Mouse (Mus musculus) lung, adult 2 months (tissue): Measurements from ENCODE around the gene Cfap46. TPM values are rescaled to one million over a fixed set of nuclear protein-coding genes. Genes with fewer than 3 reads are reported as not detected.
A peak's percentile ranks its signal among the peaks of the same experiment; 100 is the strongest.

Experiments
- DNase-seq: peaks from one replicate; pipeline ENCODE4 v3.0.0; 2022
- H3K4me1 ChIP-seq: fragments of 200-500 bp; 2 replicates; pipeline ENCODE4 v1.6.1; 2011; ENCODE audit warnings: low read length; ENCODE audit not compliant: control insufficient read depth, insufficient read depth
- H3K4me3 ChIP-seq: fragments of 200-500 bp; replicated peaks from 2 replicates; pipeline ENCODE3; 2011; ENCODE audit warnings: low read depth, mild to moderate bottlenecking, control low read depth, low read length; ENCODE audit errors: extremely low read depth
- CTCF ChIP-seq: fragments of 200-500 bp; IDR thresholded peaks from 2 replicates; pipeline ENCODE4 v1.5.1; 2011; ENCODE audit warnings: mild to moderate bottlenecking, low read length, control low read depth; ENCODE audit not compliant: insufficient read depth
- POLR2A ChIP-seq: fragments of 200-500 bp; IDR thresholded peaks from 2 replicates; pipeline ENCODE4 v1.6.1; 2011; ENCODE audit warnings: low read depth, mild to moderate bottlenecking, control low read depth, low read length, borderline replicate concordance; ENCODE audit errors: extremely low read depth
- WGBS: fragments of 180-500 bp; shearing (Covaris S2); methylation state at CpG from one replicate; pipeline ENCODE4 v1.1.7; 2018; 5-methylcytosine and 5-hydroxymethylcytosine counted together
- polyA plus RNA-seq: library from polyadenylated mRNA; depleted of rRNA; stranded (reverse); fragments of >200 nt; gene quantifications from 2 replicates; pipeline ENCODE4 v1.2.3, GENCODE M21; 2012

Gene Cfap46
- polyA plus RNA-seq, 1 experiment = 13.5 TPM

GRCm38 (mm10) chr7:139595862-139596261 is 87.8 kb downstream of the Cfap46 start:
- WGBS = 51% methylated on average over 6 of the region's 6 CpGs
- Histone ChIP-seq H3K4me3 (no peak overlapping the region), H3K4me1 (no peaks in the 10 kb centered on the region)
- TF ChIP-seq CTCF = no peak
- no peak for TF ChIP-seq POLR2A
- no peak for DNase-seq

- DNase-seq = no peak
- WGBS = 69% methylated on average over 6 of the region's 6 CpGs
- Histone ChIP-seq H3K4me3 (no peak overlapping the region), H3K4me1 (no peaks in the 10 kb centered on the region)
- no peak for TF ChIP-seq CTCF
- TF ChIP-seq POLR2A = no peak
Measured at GRCm38 (mm10) chr7:139595311-139595710, 88.3 kb downstream of the Cfap46 start.

GRCm38 (mm10) chr7:139591311-139591710 is 92.3 kb downstream of the Cfap46 start:
- 89% methylated on average over 5 of the region's 5 CpGs for WGBS
- TF ChIP-seq POLR2A = no peak
- no peak for TF ChIP-seq CTCF
- H3K4me3 ChIP-seq = no peak overlapping the region
- no peak for DNase-seq
- no peaks in the 10 kb centered on the region for H3K4me1 ChIP-seq

- WGBS = 33% methylated on average over 3 of the region's 3 CpGs
- no peak for DNase-seq
- Histone ChIP-seq H3K4me1 (no peaks in the 10 kb centered on the region), H3K4me3 (no peak overlapping the region)
- TF ChIP-seq CTCF (peak; percentile 90), POLR2A (no peak)
Measured at GRCm38 (mm10) chr7:139590302-139590701, 93.3 kb downstream of the Cfap46 start.

- no peak overlapping the region for H3K4me3 ChIP-seq
- TF ChIP-seq CTCF = no peak
- no peak for TF ChIP-seq POLR2A
- 41% methylated on average over 7 of the region's 7 CpGs for WGBS
- no peaks in the 10 kb centered on the region for H3K4me1 ChIP-seq
- DNase-seq = no peak
Measured at GRCm38 (mm10) chr7:139587919-139588318, 95.7 kb downstream of the Cfap46 start.

- no peak for TF ChIP-seq POLR2A
- TF ChIP-seq CTCF = no peak
- no peaks in the 10 kb centered on the region for H3K4me1 ChIP-seq
- DNase-seq = no peak
- WGBS = 5% methylated on average over 29 of the region's 29 CpGs
- H3K4me3 ChIP-seq = no peak overlapping the region
Measured at GRCm38 (mm10) chr7:139585183-139585821, 98.3 kb downstream of the Cfap46 start.

GRCm38 (mm10) chr7:139584221-139585175 is 99.1 kb downstream of the Cfap46 start:
- Histone ChIP-seq H3K4me1 (no peaks in the 10 kb centered on the region), H3K4me3 (no peak overlapping the region)
- TF ChIP-seq CTCF (no peak), POLR2A (no peak)
- WGBS = 3% methylated on average over 53 of the region's 53 CpGs
- DNase-seq = no peak

- Histone ChIP-seq H3K4me3 (no peak overlapping the region), H3K4me1 (no peaks in the 10 kb centered on the region)
- no peak for DNase-seq
- TF ChIP-seq CTCF = no peak
- no peak for TF ChIP-seq POLR2A
- 37% methylated on average over 17 of the region's 17 CpGs for WGBS
Measured at GRCm38 (mm10) chr7:139583094-139583737, 100.4 kb downstream of the Cfap46 start.

- Histone ChIP-seq H3K4me1 (no peaks in the 10 kb centered on the region), H3K4me3 (no peak within 1 kb of the TSS)
- TF ChIP-seq POLR2A (no peak), CTCF (no peak)
- no peak for DNase-seq
- 1% methylated on average over 56 of the region's 56 CpGs for WGBS
Measured at GRCm38 (mm10) chr7:139582595-139582994, 101.0 kb downstream of the Cfap46 start, which contains the start of gene Nkx6-2. Gene Nkx6-2, minus strand, starts transcription at chr7:139582797.
